Mouse (Mus musculus): ENCODE results near the gene Fgf4.

Fgf4 gene

GRCm38 (mm10) chr7:144914296-144914947 lies 67.3 kb downstream of the Fgf4 start:
- no peak for DNase-seq
